Mouse (Mus musculus): ENCODE measurements at regions not wholly inside any gene's neighbourhood (a gene's known extent, or its start where the extent isn't known, plus 50 kb on each side); places are given as distances from the start of the nearest gene placed in this dataset.

- no peak for DNase-seq (ENCODE audit: low spot score)
These were observed 666.1 kb downstream of the Pkhd1 start for GRCm38 (mm10) chr1:19951680-19952248.

- DNase-seq (ENCODE audit: low spot score), result peak; percentile 0
These were observed 644.5 kb downstream of the Pkhd1 start for GRCm38 (mm10) chr1:19973364-19973763.

- DNase-seq (ENCODE audit: low spot score), result no peak
These were observed 643.9 kb downstream of the Pkhd1 start for GRCm38 (mm10) chr1:19973981-19974380.

GRCm38 (mm10) chr1:19975436-19975835 is 642.4 kb downstream of the Pkhd1 start:
- no peak for DNase-seq (ENCODE audit: low spot score)

GRCm38 (mm10) chr1:19981189-19981588 is 636.7 kb downstream of the Pkhd1 start:
- DNase-seq (ENCODE audit: low spot score), result no peak

- no peak for DNase-seq (ENCODE audit: low spot score)
These were observed 635.1 kb downstream of the Pkhd1 start for GRCm38 (mm10) chr1:19982791-19983190.

GRCm38 (mm10) chr1:19983504-19983903 is 634.4 kb downstream of the Pkhd1 start:
- no peak for DNase-seq (ENCODE audit: low spot score)

- no peak for DNase-seq (ENCODE audit: low spot score)
These were observed 627.9 kb downstream of the Pkhd1 start for GRCm38 (mm10) chr1:19989921-19990320.
